Mouse (Mus musculus) forebrain, embryonic 11.5 days (tissue): ENCODE measurements around the gene Ace3. TPM values are rescaled to one million over a fixed set of nuclear protein-coding genes. Genes with fewer than 3 reads are reported as not detected.

ENCODE experiments used
- ATAC-seq: fragments of 200-750 bp; cut with Nextera tagmentation; replicated peaks from 2 replicates; pipeline ENCODE4 v1.8.0; 2017; ENCODE audit warnings: moderate TSS enrichment; ENCODE audit not compliant: low FRiP score
- DNase-seq: peaks from one replicate; pipeline ENCODE4 v3.0.0-alpha.2; 2017; ENCODE audit warnings: low spot score
- H3K27ac ChIP-seq: fragments of 300-500 bp; sonication (generic); 2 replicates; pipeline ENCODE4 v1.5.1; 2014; ENCODE audit warnings: low read depth, low read length
- H3K27me3 ChIP-seq: fragments of 300-500 bp; sonication (generic); 2 replicates; pipeline ENCODE4 v1.6.1; 2014; ENCODE audit warnings: mild to moderate bottlenecking, low read length, mixed read lengths; ENCODE audit not compliant: control insufficient read depth, insufficient read depth
- H3K36me3 ChIP-seq: fragments of 300-500 bp; sonication (generic); 2 replicates; pipeline ENCODE4 v1.6.1; 2014; ENCODE audit warnings: mild to moderate bottlenecking, low read length, moderate library complexity, mixed read lengths; ENCODE audit not compliant: control insufficient read depth, insufficient read depth
- H3K4me1 ChIP-seq: fragments of 300-500 bp; sonication (generic); replicated peaks from 2 replicates; pipeline ENCODE4 v1.6.1; 2014; ENCODE audit warnings: low read length, mixed read lengths; ENCODE audit not compliant: control insufficient read depth, insufficient read depth
- H3K4me2 ChIP-seq: fragments of 300-500 bp; sonication (generic); 2 replicates; pipeline ENCODE4 v1.6.1; 2014; ENCODE audit warnings: low read depth, mild to moderate bottlenecking, low read length, moderate library complexity, mixed read lengths; ENCODE audit not compliant: severe bottlenecking
- H3K4me3 ChIP-seq: fragments of 300-500 bp; sonication (generic); 2 replicates; pipeline ENCODE4 v1.5.1; 2014; ENCODE audit warnings: low read depth, low read length
- H3K9ac ChIP-seq: fragments of 300-500 bp; sonication (generic); 2 replicates; pipeline ENCODE4 v1.6.1; 2014; ENCODE audit warnings: low read length
- H3K9me3 ChIP-seq: fragments of 300-500 bp; sonication (generic); 2 replicates; pipeline ENCODE4 v1.6.1; 2016; ENCODE audit warnings: low read length, mixed read lengths; ENCODE audit not compliant: control insufficient read depth
- WGBS: fragments of 180-500 bp; shearing (Covaris S2); extraction: QIAGEN DNeasy Blood & Tissue Kit; methylation state at CpG from one replicate; pipeline ENCODE4 v1.1.7; 2014; 5-methylcytosine and 5-hydroxymethylcytosine counted together
- polyA plus RNA-seq: library from polyadenylated mRNA; unstranded; fragments of >200 nt; fragmentation: Nextera tagmentation; extraction: Ambion mirVana; gene quantifications from 2 replicates; pipeline ENCODE4 v1.2.1, GENCODE M21; 2014

The Ace3 gene
- polyA plus RNA-seq, 1 experiment from 2014 or later, result not detected

DNA sequence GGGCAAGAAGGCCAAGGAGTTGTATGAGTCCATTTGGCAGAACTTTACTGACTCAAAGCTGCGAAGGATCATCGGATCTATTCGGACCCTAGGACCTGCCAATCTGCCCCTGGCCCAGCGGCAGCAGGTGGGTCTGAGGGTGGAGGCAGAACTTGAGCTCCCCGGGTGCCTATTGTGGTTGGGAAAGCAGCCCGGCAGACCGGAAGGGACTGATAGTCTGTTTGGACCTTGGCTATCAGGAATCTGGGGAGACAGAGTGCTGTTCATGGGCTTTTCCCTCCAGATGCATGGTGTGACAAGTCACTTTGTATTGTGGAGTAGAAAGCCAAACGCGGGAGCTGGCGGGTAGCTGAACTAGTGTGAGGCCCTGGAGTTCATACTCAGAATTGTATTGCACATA is 25.5 kb upstream of the Ace3 start:
- WGBS, result 47% methylated on average over 10 of the region's 10 CpGs
- DNase-seq (no peak), ATAC-seq (no peak)
- Histone ChIP-seq H3K4me3 (no peak overlapping the region), H3K4me1 (0 out of 2 replicates have a peak, but pooled peaks cover 3% of the 10 kb centered on the region), H3K4me2 (no peak overlapping the region), H3K9ac (no peak overlapping the region), H3K36me3 (no peaks in the 10 kb centered on the region), H3K27me3 (peaks cover 21% of the 10 kb centered on the region), H3K9me3 (no peaks in the 10 kb centered on the region), H3K27ac (no peak overlapping the region)

DNA sequence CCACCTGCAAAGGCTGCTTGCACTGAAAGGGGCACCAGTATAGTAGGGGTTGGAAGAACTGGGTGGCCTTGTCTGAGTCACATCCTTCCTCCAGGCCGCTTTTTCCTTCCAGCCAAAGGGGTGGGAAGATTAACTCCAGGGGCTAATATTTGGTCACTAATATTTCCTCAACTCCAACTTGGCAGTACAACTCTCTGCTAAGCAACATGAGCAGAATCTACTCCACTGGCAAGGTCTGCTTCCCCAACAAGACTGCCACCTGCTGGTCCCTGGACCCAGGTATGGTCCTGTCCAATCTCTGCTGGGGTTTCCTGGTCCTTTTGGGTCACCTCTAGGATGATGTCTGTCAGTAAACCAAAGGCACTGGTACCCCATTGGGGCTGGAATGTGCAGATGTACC is 25.0 kb upstream of the Ace3 start:
- Histone ChIP-seq H3K9me3 (no peaks in the 10 kb centered on the region), H3K36me3 (no peaks in the 10 kb centered on the region), H3K9ac (no peak overlapping the region), H3K4me3 (no peak overlapping the region), H3K27me3 (peaks cover 21% of the 10 kb centered on the region), H3K27ac (no peak overlapping the region), H3K4me2 (no peak overlapping the region), H3K4me1 (0 out of 2 replicates have a peak, but pooled peaks cover 3% of the 10 kb centered on the region)
- ATAC-seq (no peak), DNase-seq (no peak)
- WGBS, result 44% methylated on average over 1 of the region's 1 CpGs

DNA sequence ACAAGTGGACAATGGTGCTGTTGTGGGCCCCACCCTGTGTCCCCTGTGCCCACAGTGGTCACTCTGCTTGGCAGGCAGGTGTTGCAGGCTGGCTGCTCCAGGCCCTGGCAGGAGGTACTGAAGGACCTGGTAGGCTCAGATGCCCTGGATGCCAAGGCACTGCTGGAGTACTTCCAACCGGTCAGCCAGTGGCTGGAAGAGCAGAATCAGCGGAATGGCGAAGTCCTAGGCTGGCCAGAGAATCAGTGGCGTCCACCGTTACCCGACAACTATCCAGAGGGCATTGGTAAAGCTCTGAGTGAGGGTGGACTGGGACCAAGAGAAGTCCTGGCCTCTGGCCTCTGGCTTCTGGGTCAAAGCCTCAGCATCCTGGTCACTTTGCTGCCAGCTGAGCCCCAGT is 19.9 kb upstream of the Ace3 start:
- DNase-seq (no peak), ATAC-seq (no peak)
- H3K9me3 ChIP-seq, result no peaks in the 10 kb centered on the region
- 91% methylated on average over 6 of the region's 6 CpGs for WGBS
- no peaks in the 10 kb centered on the region for H3K4me1 ChIP-seq
- H3K27me3 ChIP-seq, result no peaks in the 10 kb centered on the region
- H3K9ac ChIP-seq, result no peak overlapping the region
- H3K4me2 ChIP-seq, result no peak overlapping the region
- H3K4me3 ChIP-seq, result no peak overlapping the region
- no peak overlapping the region for H3K27ac ChIP-seq
- no peaks in the 10 kb centered on the region for H3K36me3 ChIP-seq

DNA sequence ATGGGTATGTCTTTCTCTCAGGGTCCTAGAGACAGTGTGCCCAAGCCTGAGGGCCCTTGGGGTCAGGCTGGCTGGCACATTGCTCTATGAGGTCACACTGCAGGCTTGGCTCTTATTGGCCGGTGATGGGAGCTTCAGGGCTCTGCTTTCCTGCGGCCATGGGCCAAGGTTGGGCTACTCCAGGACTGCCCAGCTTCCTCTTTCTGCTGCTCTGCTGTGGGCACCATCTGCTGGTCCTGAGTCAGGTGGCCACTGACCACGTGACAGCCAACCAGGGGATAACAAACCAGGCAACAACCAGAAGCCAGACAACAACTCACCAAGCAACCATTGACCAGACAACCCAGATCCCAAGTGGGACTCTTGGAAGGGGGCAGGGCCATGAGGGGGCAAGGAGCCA is 19.4 kb upstream of the Ace3 start:
- no peaks in the 10 kb centered on the region for H3K4me1 ChIP-seq
- no peak overlapping the region for H3K27ac ChIP-seq
- no peaks in the 10 kb centered on the region for H3K36me3 ChIP-seq
- ATAC-seq (no peak), DNase-seq (no peak)
- no peaks in the 10 kb centered on the region for H3K27me3 ChIP-seq
- H3K4me3 ChIP-seq, result no peak overlapping the region
- H3K9me3 ChIP-seq, result no peaks in the 10 kb centered on the region
- H3K9ac ChIP-seq, result no peak overlapping the region
- H3K4me2 ChIP-seq, result no peak overlapping the region
- WGBS, result 80% methylated on average over 3 of the region's 3 CpGs

DNA sequence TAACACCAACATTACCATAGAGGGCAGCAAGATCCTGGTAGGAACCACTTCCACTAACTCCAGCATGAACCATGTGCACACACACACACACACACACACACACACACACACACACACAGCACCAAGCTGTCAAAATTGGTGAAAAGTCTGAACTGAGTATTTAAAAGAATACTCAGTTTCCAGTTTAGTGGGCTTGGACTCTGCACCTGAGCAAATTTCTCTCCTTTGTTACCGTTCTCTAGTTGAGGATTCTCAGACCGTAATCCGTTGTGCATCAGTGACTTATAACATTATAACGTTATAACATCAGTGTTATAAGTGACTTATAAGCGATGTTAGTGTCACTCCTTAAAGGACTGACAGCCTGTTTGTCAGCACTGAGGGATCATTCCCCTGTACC is 18.8 kb upstream of the Ace3 start:
- no peak overlapping the region for H3K4me2 ChIP-seq
- WGBS, result 90% methylated on average over 5 of the region's 5 CpGs
- no peak for DNase-seq
- no peak overlapping the region for H3K4me3 ChIP-seq
- H3K27me3 ChIP-seq, result no peaks in the 10 kb centered on the region
- no peaks in the 10 kb centered on the region for H3K36me3 ChIP-seq
- H3K4me1 ChIP-seq, result no peaks in the 10 kb centered on the region
- H3K27ac ChIP-seq, result no peak overlapping the region
- no peaks in the 10 kb centered on the region for H3K9me3 ChIP-seq
- no peak overlapping the region for H3K9ac ChIP-seq
- ATAC-seq, result no peak

DNA sequence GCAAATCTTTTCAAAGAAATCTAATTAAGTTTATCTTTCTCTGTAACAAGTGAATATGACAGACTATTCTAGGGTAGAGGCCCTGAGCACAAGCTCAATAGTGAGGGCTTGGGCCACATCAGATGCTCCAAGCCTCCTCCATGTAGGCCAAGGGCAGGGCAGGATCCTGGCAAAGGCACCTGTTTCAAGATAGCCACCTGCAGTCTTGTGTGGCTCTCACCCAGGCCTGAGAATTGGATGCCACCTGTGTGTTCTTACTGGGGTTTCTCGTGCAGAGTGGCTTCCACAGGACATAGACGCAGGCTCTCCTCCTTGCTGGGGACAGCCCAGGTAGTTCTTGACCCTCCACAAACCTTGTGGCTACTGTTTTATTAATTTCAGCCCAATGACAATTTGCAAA is 16.2 kb upstream of the Ace3 start:
- Histone ChIP-seq H3K27ac (no peak overlapping the region), H3K4me1 (no peaks in the 10 kb centered on the region), H3K27me3 (no peaks in the 10 kb centered on the region), H3K4me3 (no peak overlapping the region), H3K9ac (no peak overlapping the region), H3K4me2 (no peak overlapping the region), H3K36me3 (no peaks in the 10 kb centered on the region), H3K9me3 (no peaks in the 10 kb centered on the region)
- WGBS, result 89% methylated on average over 2 of the region's 2 CpGs
- ATAC-seq (no peak), DNase-seq (no peak)

DNA sequence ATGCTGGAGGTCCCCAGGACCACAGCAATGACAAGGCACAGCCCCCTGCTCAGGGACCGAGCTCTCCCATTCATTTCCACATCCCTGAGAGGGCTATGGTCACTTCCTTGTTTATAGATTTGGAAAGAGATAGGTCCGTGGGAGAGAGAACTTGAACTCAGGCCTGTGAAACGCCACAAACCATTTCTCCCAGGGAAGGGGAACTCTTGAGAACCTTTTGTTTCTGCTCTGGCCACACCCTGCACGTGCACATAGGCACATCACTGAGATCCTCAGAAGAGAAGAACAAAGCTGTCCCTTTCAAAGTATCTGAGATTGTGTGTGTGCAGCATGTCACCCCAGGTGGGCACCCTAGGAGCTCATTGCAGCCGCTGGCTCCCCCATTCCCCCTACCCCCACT is 15.8 kb upstream of the Ace3 start:
- Histone ChIP-seq H3K9me3 (no peaks in the 10 kb centered on the region), H3K4me2 (no peak overlapping the region), H3K27ac (no peak overlapping the region), H3K9ac (no peak overlapping the region), H3K36me3 (no peaks in the 10 kb centered on the region), H3K4me3 (no peak overlapping the region), H3K4me1 (no peaks in the 10 kb centered on the region), H3K27me3 (no peaks in the 10 kb centered on the region)
- WGBS, result 73% methylated on average over 5 of the region's 5 CpGs
- ATAC-seq, result no peak
- DNase-seq, result no peak

DNA sequence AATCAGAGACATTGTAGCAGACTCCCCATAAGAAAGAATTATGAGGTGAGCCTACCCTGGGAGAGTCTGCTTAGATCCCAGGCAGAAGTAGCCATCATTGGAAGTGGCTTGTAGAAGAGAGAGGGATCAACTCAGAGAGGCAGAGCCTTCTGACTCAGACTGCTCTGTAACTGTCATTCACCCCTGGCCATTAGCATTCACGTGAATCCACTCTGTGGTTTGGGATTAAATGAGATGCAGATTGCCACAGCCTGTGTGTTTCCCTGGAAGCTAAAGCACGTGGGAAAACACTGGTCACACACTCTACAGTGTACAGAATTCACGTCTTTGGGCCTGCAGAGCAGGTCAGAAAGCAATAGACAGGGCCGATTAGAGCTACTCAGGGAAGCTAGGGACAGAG is 10.0 kb upstream of the Ace3 start:
- 74% methylated on average over 4 of the region's 4 CpGs for WGBS
- H3K4me2 ChIP-seq, result no peak overlapping the region
- no peak overlapping the region for H3K27ac ChIP-seq
- H3K4me1 ChIP-seq, result no peaks in the 10 kb centered on the region
- H3K9ac ChIP-seq, result no peak overlapping the region
- no peak for ATAC-seq
- H3K4me3 ChIP-seq, result no peak overlapping the region
- H3K36me3 ChIP-seq, result no peaks in the 10 kb centered on the region
- no peaks in the 10 kb centered on the region for H3K27me3 ChIP-seq
- H3K9me3 ChIP-seq, result no peaks in the 10 kb centered on the region
- DNase-seq, result no peak

DNA sequence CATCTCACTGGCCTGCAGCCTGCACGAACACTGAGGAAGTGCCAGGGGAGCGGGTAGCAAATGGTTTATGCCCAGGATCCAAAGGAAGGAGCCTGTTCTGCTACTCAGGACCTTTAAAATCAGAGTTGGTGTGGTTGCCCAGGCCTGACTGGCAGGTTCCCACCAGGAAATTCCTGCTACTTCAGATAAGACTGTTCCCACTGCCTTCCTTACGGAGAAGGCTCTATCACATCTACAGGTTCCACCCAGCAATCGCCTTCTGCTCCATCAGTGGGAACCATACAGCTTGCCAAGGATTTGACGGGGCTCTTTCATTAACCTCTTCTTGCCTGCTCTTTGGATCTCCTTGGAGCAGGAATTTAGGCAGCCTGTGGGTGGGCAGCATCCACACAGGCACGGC is 7.0 kb upstream of the Ace3 start:
- H3K4me3 ChIP-seq, result no peak overlapping the region
- no peaks in the 10 kb centered on the region for H3K27me3 ChIP-seq
- ATAC-seq (no peak), DNase-seq (no peak)
- H3K36me3 ChIP-seq, result no peaks in the 10 kb centered on the region
- H3K4me1 ChIP-seq, result no peaks in the 10 kb centered on the region
- H3K9ac ChIP-seq, result no peak overlapping the region
- no peak overlapping the region for H3K27ac ChIP-seq
- no peak overlapping the region for H3K4me2 ChIP-seq
- H3K9me3 ChIP-seq, result no peaks in the 10 kb centered on the region
- WGBS, result 79% methylated on average over 6 of the region's 6 CpGs
